Mouse (Mus musculus): Measurements from ENCODE around the gene Gm10273. TPM values are rescaled to one million over a fixed set of nuclear protein-coding genes. Genes with fewer than 3 reads are reported as not detected.

Gm10273 gene
- polyA plus RNA-seq, 1 experiment, result 10.3 TPM

DNA sequence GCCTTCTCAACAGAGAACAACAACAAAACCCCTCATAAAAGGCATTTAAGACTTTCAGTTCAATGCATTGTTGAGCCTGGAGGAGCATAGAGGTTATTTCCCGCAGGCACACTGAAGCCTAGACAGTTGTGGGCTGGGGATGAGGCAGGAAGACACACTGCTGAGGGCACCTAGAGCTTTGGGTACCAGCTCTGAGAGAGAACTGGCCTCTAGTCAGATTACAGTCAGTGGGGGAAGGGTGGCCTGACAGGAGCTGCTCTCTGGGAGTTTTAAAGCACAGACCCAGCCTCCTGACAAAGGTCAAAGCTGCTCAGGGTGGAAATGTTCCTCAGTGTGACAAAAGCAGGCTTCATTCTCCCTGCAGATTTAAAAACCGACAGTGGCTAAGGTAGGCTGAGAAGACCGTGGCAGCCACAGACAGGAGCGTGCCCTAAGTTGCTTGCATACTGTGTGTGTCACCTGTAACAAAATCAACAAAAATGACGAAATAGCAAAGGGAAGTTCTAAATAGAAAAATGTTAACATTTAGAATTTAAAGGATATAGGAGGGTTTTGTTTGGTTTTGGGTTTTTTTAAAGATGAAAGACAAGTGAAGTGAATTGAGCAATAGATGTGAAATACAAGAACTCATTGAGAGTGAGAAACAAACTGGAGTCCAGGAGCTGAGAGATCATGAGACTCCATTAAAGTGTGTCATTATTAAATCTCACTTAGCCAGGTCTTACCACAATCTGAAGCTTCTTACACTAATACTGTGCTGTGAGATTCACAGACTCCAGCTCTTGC is 29.4 kb upstream of the Gm10273 start:
- Histone ChIP-seq H3K27me3 (ENCODE audit: control insufficient read depth, insufficient read depth, insufficient read length) (no peaks in the 10 kb centered on the region), H3K4me3 (no peak overlapping the region), H3K4me2 (ENCODE audit: low read depth) (no peak overlapping the region), H3K79me2 (ENCODE audit: control insufficient read depth, insufficient read depth) (no peaks in the 10 kb centered on the region), H3ac (ENCODE audit: control insufficient read depth, insufficient read length) (no peak overlapping the region), H3K36me3 (ENCODE audit: control insufficient read depth, insufficient read depth) (peaks cover 96% of the 10 kb centered on the region)
- TF ChIP-seq MYOG (IDR thresholded peaks at IDR 0.05; ENCODE audit: control insufficient read depth in 1 of 3, insufficient read depth in 1 of 3, insufficient read length in 2 of 3, low read depth in 2 of 3), result no peak
- TF ChIP-seq E2F4 (IDR thresholded peaks at IDR 0.05; ENCODE audit: insufficient read depth), result no peak

GRCm38 (mm10) chr10:59366746-59367145 is 28.7 kb upstream of the Gm10273 start:
- H3K79me2 ChIP-seq (ENCODE audit: control insufficient read depth, insufficient read depth), result no peaks in the 10 kb centered on the region
- no peak overlapping the region for H3ac ChIP-seq (ENCODE audit: control insufficient read depth, insufficient read length)
- H3K4me3 ChIP-seq, result no peak overlapping the region
- no peaks in the 10 kb centered on the region for H3K27me3 ChIP-seq (ENCODE audit: control insufficient read depth, insufficient read depth, insufficient read length)
- no peak overlapping the region for H3K4me2 ChIP-seq (ENCODE audit: low read depth)
- H3K36me3 ChIP-seq (ENCODE audit: control insufficient read depth, insufficient read depth), result peaks cover 96% of the 10 kb centered on the region
- TF ChIP-seq REST (IDR thresholded peaks at IDR 0.05; ENCODE audit: insufficient read depth, insufficient read length), result no peak
- peak; percentile 31 for TF ChIP-seq POLR2AphosphoS2 (IDR thresholded peaks at IDR 0.05; ENCODE audit: insufficient read length, low read depth)
- no peak for TF ChIP-seq TCF12 (IDR thresholded peaks at IDR 0.05; ENCODE audit: insufficient read depth, poor library complexity, severe bottlenecking)
- TF ChIP-seq MAX (IDR thresholded peaks at IDR 0.05; ENCODE audit: low read depth), result no peak
- peak; percentile 15 for TF ChIP-seq POLR2A (IDR thresholded peaks at IDR 0.05; ENCODE audit: insufficient read length, low read depth)
- TF ChIP-seq USF1 (IDR thresholded peaks at IDR 0.05; ENCODE audit: low read depth), result no peak

DNA sequence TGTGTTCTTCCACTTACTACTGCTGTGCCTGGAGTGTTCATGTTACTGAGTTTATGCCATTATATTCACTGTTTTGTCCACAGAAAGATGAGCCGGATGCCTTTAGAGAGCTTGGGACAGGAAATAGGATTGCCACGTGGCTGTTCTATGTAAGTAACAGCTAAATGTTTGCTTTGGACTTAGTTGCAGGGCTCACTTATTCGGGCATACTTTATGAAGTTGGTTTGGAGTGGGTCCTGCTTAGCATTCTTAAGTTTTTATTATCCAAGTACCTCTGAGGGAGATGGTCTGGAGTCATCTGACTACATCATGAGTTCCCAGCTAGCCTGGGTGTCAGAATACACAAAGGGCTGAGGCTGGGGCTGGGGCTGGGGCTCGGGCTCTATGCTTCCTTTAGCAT is 28.2 kb upstream of the Gm10273 start:
- H3K4me3 ChIP-seq, result no peak overlapping the region
- peaks cover 96% of the 10 kb centered on the region for H3K36me3 ChIP-seq (ENCODE audit: control insufficient read depth, insufficient read depth)
- no peaks in the 10 kb centered on the region for H3K27me3 ChIP-seq (ENCODE audit: control insufficient read depth, insufficient read depth, insufficient read length)
- H3ac ChIP-seq (ENCODE audit: control insufficient read depth, insufficient read length), result no peak overlapping the region
- no peak overlapping the region for H3K4me2 ChIP-seq (ENCODE audit: low read depth)
- TF ChIP-seq MAX (IDR thresholded peaks at IDR 0.05; ENCODE audit: low read depth) (no peak), SRF (IDR thresholded peaks at IDR 0.05; ENCODE audit: control insufficient read depth, insufficient read length, low read depth) (no peak), MYOD1 (IDR thresholded peaks at IDR 0.05; ENCODE audit: control insufficient read depth in 1 of 3, insufficient read length in 2 of 3, low read depth in 2 of 3) (no peak), POLR2AphosphoS2 (IDR thresholded peaks at IDR 0.05; ENCODE audit: insufficient read length, low read depth) (no peak), CEBPB (IDR thresholded peaks at IDR 0.05; ENCODE audit: insufficient read depth, poor library complexity, severe bottlenecking) (no peak), REST (IDR thresholded peaks at IDR 0.05; ENCODE audit: insufficient read depth, insufficient read length) (no peak), POLR2A (IDR thresholded peaks at IDR 0.05; ENCODE audit: insufficient read length, low read depth) (no peak), USF1 (IDR thresholded peaks at IDR 0.05; ENCODE audit: low read depth) (no peak), TCF12 (IDR thresholded peaks at IDR 0.05; ENCODE audit: insufficient read depth, poor library complexity, severe bottlenecking) (no peak)
- H3K79me2 ChIP-seq (ENCODE audit: control insufficient read depth, insufficient read depth), result no peaks in the 10 kb centered on the region

DNA sequence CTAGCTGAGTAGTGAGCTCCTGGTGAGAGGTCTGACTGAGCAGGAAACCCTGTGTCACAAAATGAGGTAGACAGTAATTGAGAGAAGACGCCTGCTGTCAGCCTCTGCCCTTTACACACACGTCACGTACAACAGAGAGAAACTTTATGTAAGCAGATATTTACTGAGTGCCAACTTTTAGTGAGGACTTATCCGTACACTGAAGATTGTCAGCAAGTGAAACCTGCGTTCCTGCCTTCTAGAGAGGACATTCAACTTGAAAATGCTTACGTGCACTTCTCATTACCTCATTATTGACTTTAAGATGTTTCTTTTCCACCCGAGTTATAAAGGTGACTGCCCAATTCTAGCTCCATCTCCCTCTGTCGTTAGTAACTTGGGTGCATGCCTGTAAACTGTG is 26.7 kb upstream of the Gm10273 start:
- Histone ChIP-seq H3K4me2 (ENCODE audit: low read depth) (no peak overlapping the region), H3K27me3 (ENCODE audit: control insufficient read depth, insufficient read depth, insufficient read length) (no peaks in the 10 kb centered on the region), H3K79me2 (ENCODE audit: control insufficient read depth, insufficient read depth) (no peaks in the 10 kb centered on the region), H3ac (ENCODE audit: control insufficient read depth, insufficient read length) (no peak overlapping the region), H3K4me3 (no peak overlapping the region), H3K36me3 (ENCODE audit: control insufficient read depth, insufficient read depth) (peaks cover 99% of the 10 kb centered on the region)
- TF ChIP-seq E2F4 (IDR thresholded peaks at IDR 0.05; ENCODE audit: insufficient read depth) (no peak), CEBPB (IDR thresholded peaks at IDR 0.05; ENCODE audit: insufficient read depth, poor library complexity, severe bottlenecking) (no peak), MYOG (IDR thresholded peaks at IDR 0.05; ENCODE audit: control insufficient read depth in 1 of 3, insufficient read depth in 1 of 3, insufficient read length in 2 of 3, low read depth in 2 of 3) (no peak), POLR2AphosphoS2 (IDR thresholded peaks at IDR 0.05; ENCODE audit: insufficient read length, low read depth) (no peak), MAX (IDR thresholded peaks at IDR 0.05; ENCODE audit: low read depth) (no peak), REST (IDR thresholded peaks at IDR 0.05; ENCODE audit: insufficient read depth, insufficient read length) (no peak), USF1 (IDR thresholded peaks at IDR 0.05; ENCODE audit: low read depth) (no peak), MYOD1 (IDR thresholded peaks at IDR 0.05; ENCODE audit: control insufficient read depth in 1 of 3, insufficient read length in 2 of 3, low read depth in 2 of 3) (no peak), SRF (IDR thresholded peaks at IDR 0.05; ENCODE audit: control insufficient read depth, insufficient read length, low read depth) (no peak), POLR2A (IDR thresholded peaks at IDR 0.05; ENCODE audit: insufficient read length, low read depth) (no peak), TCF12 (IDR thresholded peaks at IDR 0.05; ENCODE audit: insufficient read depth, poor library complexity, severe bottlenecking) (no peak), TCF3 (IDR thresholded peaks at IDR 0.05; ENCODE audit: insufficient read length, low read depth) (no peak)

DNA sequence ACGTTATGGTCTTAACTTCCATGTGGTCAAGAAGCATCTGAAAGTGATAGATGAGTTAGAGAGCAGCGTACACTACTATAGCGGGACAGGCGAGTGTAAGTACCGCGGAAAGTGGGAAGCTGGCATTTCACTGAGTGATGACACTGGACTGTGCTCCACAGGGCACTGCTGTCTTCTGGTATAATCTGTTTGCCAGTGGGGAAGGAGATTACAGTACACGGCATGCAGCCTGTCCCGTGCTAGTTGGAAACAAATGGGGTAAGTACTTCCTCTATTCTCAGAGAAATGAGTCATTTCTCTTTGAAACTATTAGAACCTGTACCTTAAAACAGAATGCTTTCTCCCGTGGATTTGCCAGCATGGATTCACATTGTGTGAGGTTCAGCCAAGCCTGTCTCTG is 26.0 kb upstream of the Gm10273 start:
- TF ChIP-seq E2F4 (IDR thresholded peaks at IDR 0.05; ENCODE audit: insufficient read depth) (no peak), TCF12 (IDR thresholded peaks at IDR 0.05; ENCODE audit: insufficient read depth, poor library complexity, severe bottlenecking) (no peak), REST (IDR thresholded peaks at IDR 0.05; ENCODE audit: insufficient read depth, insufficient read length) (no peak), MYOD1 (IDR thresholded peaks at IDR 0.05; ENCODE audit: control insufficient read depth in 1 of 3, insufficient read length in 2 of 3, low read depth in 2 of 3) (no peak), POLR2A (IDR thresholded peaks at IDR 0.05; ENCODE audit: insufficient read length, low read depth) (no peak)
- H3K79me2 ChIP-seq (ENCODE audit: control insufficient read depth, insufficient read depth), result no peaks in the 10 kb centered on the region
- H3K36me3 ChIP-seq (ENCODE audit: control insufficient read depth, insufficient read depth), result peaks cover 99% of the 10 kb centered on the region
- H3K27me3 ChIP-seq (ENCODE audit: control insufficient read depth, insufficient read depth, insufficient read length), result no peaks in the 10 kb centered on the region
- H3K4me2 ChIP-seq (ENCODE audit: low read depth), result no peak overlapping the region
- H3K4me3 ChIP-seq, result no peak overlapping the region
- H3ac ChIP-seq (ENCODE audit: control insufficient read depth, insufficient read length), result no peak overlapping the region

Measured in myocyte (in vitro differentiated cells).